Mouse (Mus musculus) kidney, adult 2 months (tissue): ENCODE measurements at regions not wholly inside any gene's neighbourhood (a gene's known extent, or its start where the extent isn't known, plus 50 kb on each side); places are given as distances from the start of the nearest gene placed in this dataset.

ENCODE experiments used
- CTCF ChIP-seq: fragments of 200-500 bp; conservative IDR thresholded peaks from 2 replicates; pipeline ENCODE4 v1.5.1; 2011; ENCODE audit warnings: low read depth, mild to moderate bottlenecking, control low read depth, low read length, moderate library complexity, mixed read lengths; ENCODE audit not compliant: insufficient read depth, insufficient read length
- POLR2A ChIP-seq: fragments of 200-500 bp; IDR thresholded peaks from one replicate; pipeline ENCODE4 v1.6.1; 2011; ENCODE audit warnings: low read depth, low read length, control low read depth

DNA sequence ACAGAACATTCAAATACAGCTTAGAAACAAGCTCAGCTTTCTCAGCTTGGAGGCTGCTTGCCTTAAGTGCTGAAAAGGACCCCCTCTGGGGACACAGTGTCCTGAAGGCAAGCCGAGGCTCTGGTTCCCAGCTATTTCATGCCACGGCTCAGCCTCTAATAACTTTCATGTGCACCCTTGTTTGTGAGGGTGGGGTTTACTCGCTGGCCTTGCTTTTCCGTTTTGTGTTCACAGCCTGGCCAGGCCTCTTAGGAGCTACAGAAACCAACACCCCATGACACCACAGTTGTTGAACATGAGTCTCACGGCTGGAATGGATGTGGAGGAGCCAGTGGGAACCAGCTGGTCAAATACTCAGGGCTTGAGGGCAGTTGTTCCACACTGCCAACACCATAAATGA, 81.4 kb upstream of the Slc24a3 start:
- TF ChIP-seq CTCF (no peak), POLR2A (no peak)
